Mouse (Mus musculus) kidney, postnatal 36 days (tissue): ENCODE results near the gene Cfap57.

ENCODE experiments used
- DNase-seq, 2 experiments: peaks; one replicate each; pipeline ENCODE4 v3.0.0; 2021 to 2022; ENCODE audit warnings: mixed read lengths in 2 of 2

Gene Cfap57

GRCm38 (mm10) chr4:118620279-118620966 lies at the start of gene Cfap57, which contains the start of gene Ebna1bp2:
Gene Cfap57, minus strand, starts transcription at chr4:118620777.
Gene Ebna1bp2, plus strand, starts transcription at chr4:118620799.
- peak; percentile 93 to 94 for DNase-seq

DNA sequence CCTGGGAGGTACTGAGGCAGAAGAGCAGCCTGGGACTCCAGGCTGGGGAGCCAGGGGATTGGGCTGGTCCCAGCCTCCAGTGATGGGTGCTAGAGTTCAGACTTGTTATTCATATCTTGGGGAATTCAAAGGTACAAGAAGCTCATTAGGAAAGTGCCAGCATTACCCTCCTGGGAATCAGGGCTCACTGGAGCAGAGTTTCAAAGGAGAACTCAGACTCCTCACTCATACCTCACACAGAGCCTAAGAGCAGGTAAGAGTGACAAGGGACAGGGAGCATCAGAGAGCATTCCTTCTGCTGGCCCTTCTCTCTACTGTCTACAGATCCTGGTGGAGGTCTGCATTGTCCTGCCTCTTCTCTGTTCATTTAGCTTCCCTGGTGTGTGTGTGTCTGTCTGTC lies 38.1 kb upstream of the Cfap57 start, which contains the start of gene Olfr62:
Gene Olfr62 (plus strand): TSS at position 301 of the 400 bp plus-strand sequence.
- no peak for DNase-seq

DNA sequence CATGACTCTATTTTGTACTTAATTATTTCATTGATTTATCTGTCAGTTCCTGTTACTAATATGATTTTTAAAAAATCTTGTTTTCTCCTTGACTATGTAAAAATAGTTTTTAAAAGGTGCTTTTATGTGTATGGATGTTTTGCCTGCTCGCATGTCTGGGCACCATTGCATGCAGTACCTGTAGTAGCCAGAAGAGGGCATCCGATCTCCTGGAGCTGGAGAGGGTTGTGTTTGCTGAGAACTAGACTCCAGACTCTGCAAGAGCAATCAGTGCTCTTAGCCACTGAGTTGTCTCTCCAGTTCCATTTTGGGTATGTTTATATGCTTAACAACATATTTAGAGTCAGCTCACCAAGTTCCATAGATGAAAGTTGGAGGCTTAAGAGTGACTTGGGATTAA lies 24.7 kb upstream of the Cfap57 start:
- DNase-seq, result peak; percentile 19 to 81

GRCm38 (mm10) chr4:118642346-118643190 lies 22.0 kb upstream of the Cfap57 start:
- DNase-seq, result peak; percentile 0 to 20

DNA sequence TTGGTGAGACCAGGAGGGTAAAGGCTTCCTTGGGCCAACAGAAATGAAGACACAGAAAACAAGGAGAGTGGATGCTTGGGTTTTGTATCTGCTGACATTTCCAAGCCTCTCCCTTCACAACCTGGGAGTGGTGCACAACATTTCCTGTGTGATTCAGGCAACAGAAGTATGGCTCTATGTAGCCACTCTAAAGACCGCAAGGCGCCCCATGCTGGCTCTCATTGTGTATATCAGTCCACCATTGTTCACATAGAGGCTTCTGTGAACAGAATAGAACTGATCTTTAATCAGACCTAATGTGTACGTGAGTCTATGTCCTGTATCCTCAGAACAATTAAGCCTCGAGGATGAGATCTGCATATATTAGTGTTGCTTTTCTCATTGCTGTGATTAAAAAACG lies 9.7 kb upstream of the Cfap57 start:
- no peak for DNase-seq

- no peak for DNase-seq
Observed at GRCm38 (mm10) chr4:118621781-118622180, 1.2 kb upstream of the Cfap57 start.

GRCm38 (mm10) chr4:118620967-118621320 lies 367 bp upstream of the Cfap57 start:
- DNase-seq, result no peak

DNA sequence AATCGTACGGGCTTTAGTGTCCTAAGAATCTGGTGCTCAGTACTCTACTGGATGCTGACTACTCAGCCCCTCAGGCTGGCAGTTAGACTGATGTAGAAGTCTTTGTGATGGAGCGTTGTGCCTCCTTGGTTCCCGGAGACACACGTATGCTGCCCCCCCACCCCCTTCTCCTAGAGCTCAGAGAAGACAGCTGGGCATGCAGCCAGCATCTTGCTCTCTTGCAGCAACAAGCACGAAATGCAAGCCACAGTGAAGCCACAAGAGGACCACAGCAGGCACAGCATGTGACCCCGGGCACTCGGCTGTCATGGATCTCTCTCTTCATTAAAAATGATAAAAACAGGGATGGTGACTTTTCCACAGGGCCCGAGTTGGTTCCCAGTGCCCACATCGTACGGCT lies 5.2 kb downstream of the Cfap57 start:
- DNase-seq, result no peak

DNA sequence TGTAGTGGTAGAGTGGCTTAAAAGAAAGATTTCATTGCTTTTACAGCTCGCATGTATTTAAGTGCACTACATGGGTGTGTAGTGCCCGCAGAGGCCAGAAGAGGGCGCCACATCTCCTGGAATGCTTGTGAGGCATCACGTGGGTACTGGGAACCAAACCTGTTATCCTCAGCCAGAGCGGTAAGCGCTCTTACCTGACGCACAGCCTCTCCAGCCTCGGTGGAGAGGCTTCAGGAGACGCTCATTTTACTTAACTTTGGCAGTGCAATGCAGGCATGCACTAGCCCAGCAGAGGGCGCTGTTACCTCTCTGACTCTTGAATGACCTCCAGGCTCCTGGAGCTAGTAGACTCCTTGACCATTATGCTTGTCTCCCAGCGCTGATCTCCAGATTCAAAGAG lies 8.0 kb downstream of the Cfap57 start:
- peak; percentile 31 to 67 for DNase-seq

GRCm38 (mm10) chr4:118609836-118610235 lies 10.7 kb downstream of the Cfap57 start:
- DNase-seq, result no peak

DNA sequence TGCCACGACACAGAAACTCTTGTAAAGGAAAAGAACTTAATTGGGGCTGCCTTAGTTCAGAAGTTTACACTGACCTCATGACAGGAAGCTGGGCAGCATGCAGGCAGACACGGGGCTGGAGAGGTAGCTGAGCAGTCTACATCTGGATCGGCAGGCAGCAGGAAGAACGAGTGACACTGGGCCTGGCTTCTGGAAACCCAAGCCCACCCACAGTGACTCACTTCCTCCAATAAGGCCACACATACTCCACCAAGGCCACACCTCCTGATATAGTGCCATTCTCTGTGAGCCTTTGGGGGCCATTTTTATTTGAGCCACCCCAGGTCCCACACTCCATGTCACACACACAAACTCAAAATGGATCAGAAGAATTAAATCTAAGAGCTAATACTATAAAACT lies 16.5 kb downstream of the Cfap57 start:
- DNase-seq, result no peak

DNA sequence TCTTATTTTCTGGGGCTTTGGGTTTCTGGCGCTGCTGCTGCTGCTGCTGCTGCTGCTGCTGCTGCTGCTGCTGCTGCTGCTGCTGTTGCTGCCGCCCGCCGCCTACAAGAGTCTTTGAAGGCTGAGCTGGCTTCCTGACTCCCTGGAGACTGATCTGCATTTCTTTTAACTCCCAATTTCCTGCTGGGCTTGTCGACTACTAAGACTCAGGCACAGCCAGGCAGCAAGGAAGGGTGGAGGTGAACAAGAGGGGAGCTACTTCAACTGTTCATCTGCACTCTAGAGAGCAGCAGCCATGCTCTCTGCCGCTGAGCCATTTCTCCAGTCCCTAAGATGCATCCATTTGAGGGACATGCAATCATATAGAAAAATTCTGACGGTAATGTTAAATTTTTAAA lies 30.8 kb downstream of the Cfap57 start:
- no peak for DNase-seq

GRCm38 (mm10) chr4:118589053-118589732 lies 31.4 kb downstream of the Cfap57 start:
- no peak for DNase-seq

GRCm38 (mm10) chr4:118582629-118583028 lies 37.9 kb downstream of the Cfap57 start:
- DNase-seq, result peak in 1 of 2 experiments; percentile 17

GRCm38 (mm10) chr4:118581508-118581907 lies 39.1 kb downstream of the Cfap57 start:
- peak in 1 of 2 experiments; percentile 18 for DNase-seq

DNA sequence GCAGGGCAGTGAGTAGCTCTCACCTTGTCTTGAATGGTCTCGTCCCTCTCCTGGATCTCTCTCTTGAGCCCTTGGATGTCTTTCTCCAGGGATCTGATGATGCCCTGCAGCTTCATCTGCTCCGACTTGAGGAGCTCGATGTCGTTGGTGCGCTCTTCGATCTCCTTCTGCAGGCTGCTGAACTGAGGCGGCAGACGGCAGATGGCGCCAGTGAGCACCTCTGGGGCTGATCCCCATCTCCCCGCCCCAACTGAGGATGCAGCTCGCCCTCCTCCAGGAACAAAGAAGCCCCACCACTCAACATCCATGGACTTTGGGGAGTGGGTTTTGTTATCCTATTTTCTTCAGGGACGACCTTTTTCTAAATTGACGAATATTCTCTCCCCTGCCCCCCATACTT lies 41.3 kb downstream of the Cfap57 start:
- peak in 1 of 2 experiments; percentile 77 for DNase-seq

- DNase-seq, result peak; percentile 69 to 92
Observed at GRCm38 (mm10) chr4:118576097-118576496, 44.5 kb downstream of the Cfap57 start.

DNA sequence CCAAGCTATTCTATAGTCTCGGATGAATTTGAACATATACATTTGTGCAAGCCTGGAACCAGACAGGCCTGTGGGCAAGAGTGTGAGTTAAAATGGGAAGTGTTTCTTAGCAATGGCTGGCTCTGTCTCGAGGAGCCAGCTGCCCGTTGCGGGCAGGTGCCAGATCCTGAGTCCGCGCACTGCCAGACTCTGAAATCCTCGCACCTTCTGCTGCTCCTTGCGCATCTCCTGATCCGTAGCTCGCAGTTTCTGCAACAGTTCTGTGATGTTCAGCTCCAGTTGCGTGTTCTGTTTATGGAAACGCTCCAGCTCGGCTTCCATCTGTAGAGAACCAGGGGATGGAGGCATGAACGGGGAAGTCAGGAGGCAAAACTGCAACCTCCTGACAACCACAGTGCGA lies 49.1 kb downstream of the Cfap57 start:
- no peak for DNase-seq

DNA sequence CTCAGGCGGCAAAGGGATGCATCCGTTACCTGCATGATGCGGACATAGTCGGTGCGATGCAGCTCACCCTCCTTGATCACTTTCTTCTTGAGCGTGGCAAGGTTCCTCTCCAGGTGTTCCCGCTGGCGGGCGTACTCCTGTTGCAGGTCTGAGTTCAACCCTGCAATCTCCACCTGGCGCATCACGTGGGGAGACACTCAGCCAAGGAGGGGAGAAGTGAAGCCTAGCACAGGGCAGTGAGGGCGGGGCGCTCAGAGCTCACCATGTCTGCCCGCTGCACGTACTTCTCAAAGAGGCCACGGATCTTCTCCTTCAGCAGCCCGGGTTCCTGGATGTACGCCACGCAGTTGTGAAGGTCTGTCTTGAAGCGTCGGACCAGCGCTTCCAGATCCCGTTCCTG lies 51.3 kb downstream of the Cfap57 start:
- peak; percentile 12 to 15 for DNase-seq

- DNase-seq, result no peak
Observed at GRCm38 (mm10) chr4:118568709-118569108, 51.9 kb downstream of the Cfap57 start.

- DNase-seq, result peak; percentile 60 to 66
Observed at GRCm38 (mm10) chr4:118566161-118566676, 54.4 kb downstream of the Cfap57 start.

- DNase-seq, result no peak
Observed at GRCm38 (mm10) chr4:118564926-118565279, 55.7 kb downstream of the Cfap57 start.
